21 mouse cellular contexts compared by ENCODE assay signal in genomic region chr13:59874137-59874931, GRCm38 (mm10). TPM values are rescaled to one million over a fixed set of nuclear protein-coding genes. Genes with fewer than 3 reads are reported as not detected.
DNase-seq lines count a peak whose midpoint lies in the region; ATAC-seq and TF ChIP-seq lines count a peak whose summit lies in the region.
"Had no signal": no experiment of that assay in that cellular context is flagged by ENCODE, and none has a peak within 500 bp of the region (broad histone marks: within the 10 kb centered on the region; RNA-seq: fewer than 3 reads in every experiment).

No protein-coding gene starts in this region.

- no peak for ATAC-seq in forebrain, postnatal 0 days
- no peak for ATAC-seq in neural tube, embryonic 15.5 days (ENCODE audit: low FRiP score)
- ATAC-seq in limb, embryonic 12.5 days (ENCODE audit: insufficient number of reproducible peaks, insufficient read depth, low FRiP score, low TSS enrichment, low read depth): no peak
- ATAC-seq: forebrain, embryonic 13.5 days had no signal

- 75% methylated on average over 7 of the region's 7 CpGs for WGBS in forebrain, embryonic 10.5 days
- 81% methylated on average over 7 of the region's 7 CpGs for WGBS in forebrain, postnatal 0 days
- 66% methylated on average over 7 of the region's 7 CpGs for WGBS in neural tube, embryonic 15.5 days
- 53% methylated on average over 7 of the region's 7 CpGs for WGBS in limb, embryonic 12.5 days
- WGBS in hindbrain, embryonic 10.5 days: 61% methylated on average over 7 of the region's 7 CpGs

- no peak overlapping the region for H3K9ac ChIP-seq in forebrain, postnatal 0 days
- no peak overlapping the region for H3K9ac ChIP-seq in neural tube, embryonic 15.5 days (replicated peaks)
- H3K9ac ChIP-seq in limb, embryonic 12.5 days (replicated peaks): no peak overlapping the region
- H3K9ac ChIP-seq: forebrain, embryonic 13.5 days; liver, embryonic 13.5 days; lung, embryonic 15.5 days; neural tube, embryonic 12.5 days had no signal

- intact Hi-C loops in heart, postnatal 25 days (cut with DNase I): no loop called here

- H3K4me2 ChIP-seq in forebrain, postnatal 0 days (ENCODE audit: low read depth): no peak overlapping the region
- H3K4me2 ChIP-seq in neural tube, embryonic 15.5 days: no peak overlapping the region
- H3K4me2 ChIP-seq in limb, embryonic 12.5 days: no peak overlapping the region
- H3K4me2 ChIP-seq: forebrain, embryonic 13.5 days; liver, embryonic 13.5 days; lung, embryonic 15.5 days; midbrain, embryonic 11.5 days; neural tube, embryonic 12.5 days had no signal

- H3K27me3 ChIP-seq in forebrain, embryonic 10.5 days (ENCODE audit: poor library complexity, severe bottlenecking): no peaks in the 10 kb centered on the region
- H3K27me3 ChIP-seq in forebrain, postnatal 0 days (ENCODE audit: insufficient read depth, low read length): no peaks in the 10 kb centered on the region
- no peaks in the 10 kb centered on the region for H3K27me3 ChIP-seq in neural tube, embryonic 15.5 days (replicated peaks)
- H3K27me3 ChIP-seq in limb, embryonic 12.5 days: no peaks in the 10 kb centered on the region
- no peaks in the 10 kb centered on the region for H3K27me3 ChIP-seq in hindbrain, embryonic 10.5 days (ENCODE audit: insufficient read depth, poor library complexity, severe bottlenecking)
- H3K27me3 ChIP-seq: forebrain, embryonic 13.5 days; liver, embryonic 13.5 days; lung, embryonic 15.5 days; neural tube, embryonic 12.5 days had no signal

- H3K9me3 ChIP-seq in forebrain, embryonic 10.5 days: no peaks in the 10 kb centered on the region
- no peaks in the 10 kb centered on the region for H3K9me3 ChIP-seq in forebrain, postnatal 0 days (ENCODE audit: low read length)
- no peaks in the 10 kb centered on the region for H3K9me3 ChIP-seq in neural tube, embryonic 15.5 days (replicated peaks)
- H3K9me3 ChIP-seq in limb, embryonic 12.5 days: no peaks in the 10 kb centered on the region
- no peaks in the 10 kb centered on the region for H3K9me3 ChIP-seq in hindbrain, embryonic 10.5 days
- H3K9me3 ChIP-seq: forebrain, embryonic 13.5 days; G1E; liver, embryonic 13.5 days; lung, embryonic 15.5 days; neural tube, embryonic 12.5 days had no signal

- H3K4me1 ChIP-seq in forebrain, embryonic 10.5 days: peaks cover 16% of the 10 kb centered on the region
- no peaks in the 10 kb centered on the region for H3K4me1 ChIP-seq in forebrain, postnatal 0 days (ENCODE audit: insufficient read depth)
- H3K4me1 ChIP-seq in neural tube, embryonic 15.5 days: no peaks in the 10 kb centered on the region
- peaks cover 22% of the 10 kb centered on the region for H3K4me1 ChIP-seq in limb, embryonic 12.5 days (replicated peaks)
- peaks cover 25% of the 10 kb centered on the region for H3K4me1 ChIP-seq in hindbrain, embryonic 10.5 days (replicated peaks)
- H3K4me1 ChIP-seq: forebrain, embryonic 13.5 days; lung, embryonic 15.5 days had no signal

- no peak for TF ChIP-seq CTCF in forebrain, postnatal 0 days (IDR thresholded peaks at IDR 0.05; ENCODE audit: low read depth)

- no peaks in the 10 kb centered on the region for H3K36me3 ChIP-seq in forebrain, embryonic 10.5 days (replicated peaks)
- no peaks in the 10 kb centered on the region for H3K36me3 ChIP-seq in forebrain, postnatal 0 days (ENCODE audit: insufficient read depth)
- no peaks in the 10 kb centered on the region for H3K36me3 ChIP-seq in neural tube, embryonic 15.5 days
- no peaks in the 10 kb centered on the region for H3K36me3 ChIP-seq in limb, embryonic 12.5 days
- H3K36me3 ChIP-seq in hindbrain, embryonic 10.5 days: no peaks in the 10 kb centered on the region
- H3K36me3 ChIP-seq: G1E; liver, embryonic 13.5 days; lung, embryonic 15.5 days; neural tube, embryonic 12.5 days had no signal

- DNase-seq in forebrain, embryonic 10.5 days (ENCODE audit: extremely low spot score, low spot score): no peak
- DNase-seq in forebrain, postnatal 0 days: no peak
- DNase-seq in neural tube, embryonic 10.5 days (ENCODE audit: extremely low spot score, low spot score): peak; percentile 32
- no peak for DNase-seq in heart, postnatal 25 days (ENCODE audit: low spot score)
- DNase-seq in hindbrain, embryonic 10.5 days (ENCODE audit: low spot score): no peak
- no peak for DNase-seq in gastrocnemius, adult 8-10 months (ENCODE audit: low spot score in 2 of 2)
- DNase-seq: adrenal gland, postnatal 25 days; cerebellum, adult 11 months; cerebellum, postnatal 14 days; gastrocnemius, postnatal 36 days; kidney, postnatal 25 days; liver, embryonic 13.5 days; lung, postnatal 4 days; thymus, postnatal 36 days had no signal

- 0 out of 2 replicates have a peak overlapping the region, but pooled peaks have one; percentile 25 for H3K27ac ChIP-seq in forebrain, embryonic 10.5 days
- H3K27ac ChIP-seq in forebrain, postnatal 0 days (ENCODE audit: low read depth, low read length): no peak overlapping the region
- H3K27ac ChIP-seq in neural tube, embryonic 15.5 days (replicated peaks): no peak overlapping the region
- H3K27ac ChIP-seq in limb, embryonic 12.5 days: peak overlapping the region; percentile 25
- no peak overlapping the region for H3K27ac ChIP-seq in hindbrain, embryonic 10.5 days
- H3K27ac ChIP-seq: forebrain, embryonic 13.5 days; liver, embryonic 13.5 days; lung, embryonic 15.5 days; neural tube, embryonic 12.5 days had no signal

- H3K4me3 ChIP-seq in forebrain, embryonic 10.5 days: no peak overlapping the region
- no peak overlapping the region for H3K4me3 ChIP-seq in forebrain, postnatal 0 days (ENCODE audit: low read depth, low read length)
- no peak overlapping the region for H3K4me3 ChIP-seq in neural tube, embryonic 15.5 days (replicated peaks)
- H3K4me3 ChIP-seq in limb, embryonic 12.5 days (replicated peaks): no peak overlapping the region
- no peak overlapping the region for H3K4me3 ChIP-seq in hindbrain, embryonic 10.5 days
- H3K4me3 ChIP-seq: forebrain, embryonic 13.5 days; liver, embryonic 13.5 days; lung, embryonic 15.5 days; neural tube, embryonic 12.5 days had no signal

RNA-seq across cellular contexts. Expression of gene Tut7, which starts 51.4 kb away (rescaled TPM):
- 39.0 and 40.0 TPM in 2 replicates for polyA plus RNA-seq in forebrain, embryonic 10.5 days (2016; fragmentation: Nextera tagmentation; extraction: Ambion mirVana)
- 42.3 and 51.2 TPM in 2 replicates for total RNA-seq in forebrain, postnatal 0 days (2014; rRNA removed)
- polyA plus RNA-seq in forebrain, postnatal 0 days (2015; fragmentation: Nextera tagmentation; extraction: Ambion mirVana): 26.8 and 36.8 TPM in 2 replicates
- polyA plus RNA-seq in neural tube, embryonic 15.5 days (2015; fragmentation: Nextera tagmentation; extraction: Ambion mirVana): 41.7 and 46.3 TPM in 2 replicates
- 56.0 and 56.5 TPM in 2 replicates for polyA plus RNA-seq in limb, embryonic 12.5 days (2016; fragmentation: Nextera tagmentation; extraction: Ambion mirVana)
- total RNA-seq in heart, postnatal 25 days (2021): 10 to 100 TPM; 41.4 to 41.9 TPM
- polyA plus RNA-seq in hindbrain, embryonic 10.5 days (2016; fragmentation: Nextera tagmentation; extraction: Ambion mirVana): 35.4 and 40.2 TPM in 2 replicates
- 10 to 100 TPM; 28.7 to 42.3 (median 34.5) TPM for total RNA-seq in gastrocnemius, adult 8-10 months (2022)

Comparison
In these comparisons a context has a peak if more than half of its experiments do, and no peak if none do; other contexts are left out.
1. H3K27ac ChIP-seq: peak in forebrain, embryonic 10.5 days (single experiment) and limb, embryonic 12.5 days (single experiment); none in forebrain, postnatal 0 days (single experiment), neural tube, embryonic 15.5 days (single experiment) and hindbrain, embryonic 10.5 days (single experiment).